Mouse (Mus musculus) testis, postnatal 10 days (tissue): ENCODE data around the gene Gal3st2b.
"Not testable (repeated sequence)": the region's sequence is repeated elsewhere in the genome, so short reads cannot be mapped to it uniquely, and the experiment has no call there.

ENCODE experiments used
- DNase-seq: peaks from one replicate; pipeline ENCODE4 v3.0.0; 2021; ENCODE audit warnings: low spot score

Gene Gal3st2b

DNA sequence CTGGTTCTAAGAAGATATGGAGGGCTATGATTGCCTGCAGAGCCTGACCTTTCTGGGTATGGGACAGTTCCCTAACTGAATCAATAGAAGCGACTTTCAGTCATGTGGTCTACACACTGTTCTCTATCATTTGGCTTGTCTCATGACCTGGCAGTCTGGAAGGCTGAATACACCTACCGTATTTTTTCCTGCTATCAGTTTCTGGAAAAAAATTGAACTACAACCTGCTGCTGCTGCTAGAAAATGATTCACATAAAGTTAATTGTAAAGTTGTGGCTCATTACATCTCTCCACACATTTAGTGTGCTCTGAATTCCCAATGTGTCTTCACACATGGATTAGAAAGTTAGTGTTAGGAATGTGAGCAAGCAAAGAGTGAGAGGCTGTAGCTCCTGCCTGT lies at the start of gene Gal3st2b:
Gene Gal3st2b, plus strand, starts transcription at position 301 of the 400 bp plus-strand sequence.
- DNase-seq = not testable (repeated sequence)

- not testable (repeated sequence) for DNase-seq
Observed at GRCm38 (mm10) chr1:93871594-93872105, 46.5 kb upstream of the Gal3st2b start.

- DNase-seq = not testable (repeated sequence)
Observed at GRCm38 (mm10) chr1:93874405-93874804, 43.7 kb upstream of the Gal3st2b start.

DNA sequence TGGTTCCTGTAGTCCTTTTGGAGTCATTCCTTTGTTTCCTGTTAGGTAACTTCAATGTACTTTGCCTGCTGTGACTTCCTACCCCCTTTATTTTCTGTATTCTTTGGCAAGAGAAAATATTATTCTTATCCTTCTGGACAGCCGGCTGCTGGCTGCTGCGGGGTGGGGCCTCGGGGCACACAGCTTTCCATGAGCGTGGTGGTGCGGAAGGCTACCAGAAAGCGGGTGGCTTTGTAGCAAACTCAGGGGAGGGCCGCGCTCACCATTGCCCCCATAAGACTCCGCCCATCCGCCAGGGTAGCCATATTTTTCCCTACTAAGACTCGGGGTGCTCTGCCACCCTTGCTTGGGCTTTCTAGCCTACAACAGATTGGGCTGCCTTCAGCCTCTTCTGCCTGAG lies 36.3 kb upstream of the Gal3st2b start:
- not testable (repeated sequence) for DNase-seq

GRCm38 (mm10) chr1:93890936-93891335 lies 27.2 kb upstream of the Gal3st2b start:
- peak; percentile 64 for DNase-seq

- DNase-seq = not testable (repeated sequence)
Observed at GRCm38 (mm10) chr1:93897395-93897794, 20.7 kb upstream of the Gal3st2b start.

- not testable (repeated sequence) for DNase-seq
Observed at GRCm38 (mm10) chr1:93901291-93901690, 16.8 kb upstream of the Gal3st2b start.

DNA sequence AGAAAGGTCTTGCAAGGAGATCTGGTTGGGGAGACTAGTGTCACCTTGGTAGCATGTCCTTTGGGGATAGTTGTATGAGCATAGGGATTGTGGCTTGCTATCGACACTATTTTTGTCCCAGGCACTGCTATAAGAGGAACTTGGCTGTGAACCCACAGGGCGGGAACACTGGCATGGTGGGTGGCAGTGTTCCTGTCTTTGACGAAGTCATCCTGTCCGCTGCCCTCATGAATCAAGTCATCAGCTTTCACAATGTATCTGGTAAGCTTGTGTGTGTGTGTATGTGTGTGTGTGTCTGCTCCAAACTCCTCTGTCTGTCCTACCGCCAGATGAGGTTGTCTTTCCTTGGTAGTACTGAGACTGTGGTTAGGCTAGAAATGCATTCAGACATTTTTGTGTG lies 11.4 kb upstream of the Gal3st2b start:
- DNase-seq = not testable (repeated sequence)

DNA sequence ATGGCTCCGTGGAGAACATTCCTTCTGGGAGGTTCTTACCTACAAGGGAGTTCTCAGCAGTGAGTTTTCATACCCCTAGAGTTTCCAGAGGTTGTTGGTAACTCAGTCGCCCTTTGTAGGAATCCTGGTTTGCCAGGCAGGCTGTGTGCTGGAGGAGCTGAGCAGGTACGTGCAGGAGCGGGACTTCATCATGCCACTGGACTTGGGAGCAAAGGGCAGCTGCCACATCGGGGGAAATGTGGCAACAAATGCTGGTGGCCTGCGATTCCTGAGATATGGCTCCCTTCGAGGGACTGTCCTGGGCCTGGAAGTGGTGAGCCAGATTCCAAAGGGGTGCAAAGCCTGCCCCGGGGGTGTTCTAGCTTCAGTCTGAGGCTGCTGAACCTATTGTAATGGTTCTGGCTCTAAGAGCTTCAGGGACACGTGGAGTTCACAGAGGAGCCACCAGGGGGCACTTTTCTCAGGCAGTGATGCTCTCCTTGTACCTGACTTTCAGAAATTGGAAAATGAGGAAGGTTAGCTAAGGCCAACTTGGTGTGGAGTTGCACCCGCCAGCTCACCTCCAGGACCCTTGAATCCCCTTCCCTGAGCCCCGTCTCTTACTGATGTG lies 9.0 kb upstream of the Gal3st2b start:
- not testable (repeated sequence) for DNase-seq

DNA sequence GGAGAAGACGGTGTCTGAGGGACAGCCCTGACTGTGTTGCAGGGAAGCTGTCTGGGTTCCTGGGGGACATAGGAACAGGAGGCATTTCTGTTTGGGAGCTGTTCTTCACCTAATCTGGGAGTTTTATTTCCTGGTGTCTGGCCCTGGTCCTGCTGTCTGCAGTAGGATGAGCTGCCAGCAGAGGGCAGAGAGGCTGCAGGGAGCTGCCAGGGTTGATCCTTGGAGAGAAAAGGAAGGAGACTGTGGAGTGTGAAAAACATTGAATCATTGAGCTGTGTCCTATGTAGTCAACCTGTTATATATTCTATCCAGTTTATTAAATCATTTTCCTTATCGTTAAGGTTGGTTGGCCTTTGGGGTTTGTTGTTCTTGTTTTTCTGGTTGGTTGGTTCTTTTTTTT lies 6.2 kb upstream of the Gal3st2b start:
- DNase-seq = not testable (repeated sequence)

DNA sequence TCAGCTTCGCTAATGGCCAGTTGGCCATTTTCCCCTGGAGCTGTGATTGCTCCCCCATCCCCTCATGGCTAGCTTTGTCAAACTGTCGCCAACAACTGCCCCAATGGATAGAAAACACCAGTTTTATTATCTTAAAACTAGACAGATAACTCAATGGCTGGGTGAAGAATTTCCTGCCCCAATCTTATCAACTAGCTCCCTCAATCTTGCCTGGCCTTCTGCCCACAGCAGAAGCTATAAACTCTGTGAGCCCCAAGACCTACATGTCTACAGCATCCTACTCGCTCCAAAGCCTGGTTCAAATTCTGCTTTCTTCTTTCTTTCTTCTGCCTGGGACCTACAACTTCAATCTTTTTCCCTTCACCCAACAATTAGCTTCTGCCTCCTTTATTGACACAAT lies 951 bp upstream of the Gal3st2b start:
- DNase-seq = not testable (repeated sequence)

DNA sequence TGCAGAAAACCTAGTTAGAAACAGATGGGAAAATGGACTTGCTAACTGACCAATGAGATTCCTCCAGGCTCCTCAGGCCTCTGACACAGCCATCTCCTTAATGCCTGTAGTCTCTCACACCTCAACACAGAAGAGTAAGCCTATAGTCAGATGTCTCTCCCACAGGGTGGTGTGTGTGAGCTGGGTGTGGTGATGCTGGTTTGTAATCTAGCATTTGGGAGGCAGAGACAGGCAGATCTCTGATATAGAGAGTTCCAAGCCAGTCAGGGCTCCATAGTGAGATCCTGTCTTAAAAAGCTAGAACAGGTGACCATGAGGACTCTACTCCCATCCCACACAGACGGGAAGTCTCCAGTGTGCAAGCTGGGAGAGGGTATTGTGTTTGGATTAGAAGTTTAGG lies 664 bp downstream of the Gal3st2b start:
- not testable (repeated sequence) for DNase-seq

DNA sequence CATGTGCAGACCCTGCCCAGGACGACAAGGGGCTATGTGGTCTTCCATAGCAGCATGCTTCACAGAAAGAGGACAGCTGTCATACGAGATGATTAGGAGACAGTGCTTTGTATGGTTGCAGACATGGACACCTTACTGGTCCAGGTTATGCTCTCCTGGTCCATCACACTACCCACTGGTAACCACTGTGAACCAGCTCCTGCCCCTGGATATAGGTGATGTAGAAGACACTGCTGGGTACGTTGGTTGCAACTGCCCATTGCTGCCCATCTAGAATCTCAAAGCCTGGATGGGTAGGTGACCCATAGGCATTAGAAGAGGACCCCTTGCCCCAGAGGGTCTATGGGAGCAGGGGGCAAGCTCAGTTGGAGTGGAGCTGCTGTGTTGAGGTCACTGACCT lies 1.2 kb downstream of the Gal3st2b start:
- DNase-seq = not testable (repeated sequence)

- not testable (repeated sequence) for DNase-seq
Observed at GRCm38 (mm10) chr1:93922609-93923008, 4.5 kb downstream of the Gal3st2b start.

DNA sequence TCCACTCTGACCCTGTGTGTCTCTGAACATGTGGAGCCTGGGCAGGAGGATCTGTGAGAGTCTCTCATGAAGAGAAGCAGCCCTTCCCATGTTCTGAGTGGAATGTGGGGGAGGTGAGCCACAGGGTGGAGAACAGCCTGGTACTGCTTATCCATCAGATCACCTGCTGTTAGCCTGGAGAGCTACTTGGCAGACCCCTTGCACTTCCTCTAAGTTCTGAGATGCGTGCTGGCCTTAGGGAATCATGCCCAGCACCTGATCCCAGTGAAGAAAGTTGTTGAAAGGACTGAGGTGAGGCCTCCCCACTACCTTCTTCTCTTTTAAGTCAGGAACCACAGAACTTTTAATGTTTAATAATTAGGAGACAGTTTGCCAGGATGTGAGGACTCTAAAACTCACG lies 5.0 kb downstream of the Gal3st2b start:
- not testable (repeated sequence) for DNase-seq

DNA sequence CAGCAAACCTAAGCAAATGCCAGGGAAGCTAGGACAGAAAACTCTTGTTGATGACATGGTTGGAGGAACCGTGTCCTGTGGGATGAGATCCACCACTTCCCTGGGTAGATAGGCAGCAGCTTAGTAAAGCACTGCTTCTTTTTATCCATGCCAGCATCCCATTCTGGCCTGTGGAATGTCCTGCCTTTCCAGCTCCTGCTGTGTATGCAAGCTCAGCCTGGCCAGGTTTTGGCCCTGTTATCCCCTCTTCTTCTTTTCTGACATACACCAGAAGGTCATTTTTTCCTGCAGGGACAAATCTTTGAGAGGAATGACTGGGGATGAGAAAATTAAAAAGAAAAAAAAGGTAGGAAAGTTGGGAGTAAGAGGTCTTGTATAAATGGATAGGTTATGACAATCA lies 17.3 kb downstream of the Gal3st2b start:
- DNase-seq = not testable (repeated sequence)

DNA sequence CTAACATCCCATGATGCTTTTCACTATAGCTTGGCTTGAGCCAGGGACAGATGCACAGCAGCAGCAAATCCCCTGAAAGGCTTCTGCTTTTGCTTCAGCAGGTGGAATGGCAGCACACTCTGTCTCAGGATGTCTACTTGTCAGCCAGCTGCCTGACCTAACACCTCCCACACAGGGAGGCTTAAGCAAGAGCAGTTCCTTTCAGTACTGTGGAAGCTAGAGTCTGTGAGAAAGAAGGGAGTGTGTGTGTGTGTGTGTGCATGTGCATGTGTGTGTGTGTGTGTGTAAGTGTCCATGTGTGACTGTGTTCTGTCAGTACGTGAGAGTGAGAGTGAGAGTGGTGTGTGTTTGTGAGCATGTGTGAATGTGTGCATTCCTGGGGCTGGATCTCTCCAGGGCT lies 19.7 kb downstream of the Gal3st2b start:
- not testable (repeated sequence) for DNase-seq

DNA sequence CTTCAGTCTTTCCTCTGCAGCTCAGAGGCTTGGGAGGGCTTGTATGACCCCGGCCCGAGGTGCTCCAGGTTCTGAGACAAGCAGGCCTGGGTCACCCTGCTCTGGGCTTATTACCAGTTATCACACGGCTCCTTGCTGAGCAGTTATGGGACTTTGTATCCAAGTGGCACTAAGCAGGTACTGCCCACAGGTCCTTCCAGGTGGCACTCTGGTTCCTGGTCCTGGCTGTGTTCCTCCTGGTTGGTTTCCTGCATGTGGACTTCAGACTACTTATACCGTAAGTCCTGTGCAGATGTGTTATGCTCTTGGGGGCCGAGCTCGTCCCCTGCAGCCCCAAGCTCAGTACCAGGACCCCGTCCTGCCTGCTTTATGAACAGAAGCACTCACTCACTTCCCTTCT lies 20.3 kb downstream of the Gal3st2b start:
- not testable (repeated sequence) for DNase-seq

- not testable (repeated sequence) for DNase-seq
Observed at GRCm38 (mm10) chr1:93949087-93949486, 31.0 kb downstream of the Gal3st2b start.

DNA sequence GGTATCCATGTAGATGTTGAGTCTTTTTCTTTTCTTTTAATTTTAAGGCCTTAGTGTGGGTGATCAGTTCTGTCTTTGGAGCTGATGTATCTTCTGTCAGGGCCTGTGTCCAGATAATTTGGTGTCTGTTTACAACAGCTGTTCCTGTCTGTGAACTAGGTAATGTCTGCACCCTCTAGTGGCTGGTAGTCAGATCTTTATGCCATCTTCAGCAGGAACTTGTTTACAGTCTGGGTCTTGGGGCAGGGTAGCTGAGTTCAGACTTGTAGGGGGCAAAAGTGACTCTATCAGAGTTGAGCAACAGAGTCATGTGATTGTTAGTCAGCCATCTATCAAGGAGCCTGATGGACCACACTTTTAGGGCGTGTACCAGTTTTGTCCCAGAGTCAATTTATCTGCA lies 48.4 kb downstream of the Gal3st2b start:
- not testable (repeated sequence) for DNase-seq

DNA sequence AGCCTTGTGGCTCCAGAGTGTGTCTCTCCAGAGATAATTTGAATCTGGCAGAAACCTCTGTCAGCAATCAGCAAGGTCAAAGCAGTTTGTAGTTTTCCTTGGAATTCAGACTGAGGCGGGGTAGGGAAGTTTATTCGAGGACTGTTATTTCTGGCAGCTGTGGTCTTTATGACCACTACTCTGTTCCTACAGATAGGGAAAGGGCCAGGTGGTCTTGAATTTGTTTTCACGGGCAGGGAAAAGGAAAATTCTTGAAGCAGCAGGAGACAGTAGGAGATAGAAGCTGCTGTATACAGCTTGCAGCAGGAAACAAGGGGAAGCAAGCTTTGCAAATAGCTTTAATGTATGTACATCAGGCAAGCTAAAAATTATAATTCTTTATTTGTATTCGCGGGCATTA lies 52.3 kb downstream of the Gal3st2b start:
- not testable (repeated sequence) for DNase-seq

GRCm38 (mm10) chr1:93970797-93971196 lies 52.7 kb downstream of the Gal3st2b start:
- not testable (repeated sequence) for DNase-seq

DNA sequence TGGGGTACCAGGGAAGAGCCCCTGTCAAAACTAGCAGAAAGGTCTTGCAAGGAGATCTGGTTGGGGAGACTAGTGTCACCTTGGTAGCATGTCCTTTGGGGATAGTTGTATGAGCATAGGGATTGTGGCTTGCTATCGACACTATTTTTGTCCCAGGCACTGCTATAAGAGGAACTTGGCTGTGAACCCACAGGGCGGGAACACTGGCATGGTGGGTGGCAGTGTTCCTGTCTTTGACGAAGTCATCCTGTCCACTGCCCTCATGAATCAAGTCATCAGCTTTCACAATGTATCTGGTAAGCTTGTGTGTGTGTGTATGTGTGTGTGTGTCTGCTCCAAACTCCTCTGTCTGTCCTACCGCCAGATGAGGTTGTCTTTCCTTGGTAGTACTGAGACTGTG lies 57.7 kb downstream of the Gal3st2b start:
- not testable (repeated sequence) for DNase-seq

DNA sequence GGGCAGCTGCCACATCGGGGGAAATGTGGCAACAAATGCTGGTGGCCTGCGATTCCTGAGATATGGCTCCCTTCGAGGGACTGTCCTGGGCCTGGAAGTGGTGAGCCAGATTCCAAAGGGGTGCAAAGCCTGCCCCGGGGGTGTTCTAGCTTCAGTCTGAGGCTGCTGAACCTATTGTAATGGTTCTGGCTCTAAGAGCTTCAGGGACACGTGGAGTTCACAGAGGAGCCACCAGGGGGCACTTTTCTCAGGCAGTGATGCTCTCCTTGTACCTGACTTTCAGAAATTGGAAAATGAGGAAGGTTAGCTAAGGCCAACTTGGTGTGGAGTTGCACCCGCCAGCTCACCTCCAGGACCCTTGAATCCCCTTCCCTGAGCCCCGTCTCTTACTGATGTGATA lies 60.2 kb downstream of the Gal3st2b start:
- not testable (repeated sequence) for DNase-seq
